Mouse (Mus musculus) heart, postnatal 25 days (tissue): Measurements from ENCODE around the gene Dio2. TPM values are rescaled to one million over a fixed set of nuclear protein-coding genes. Genes with fewer than 3 reads are reported as not detected.

Experiments
- DNase-seq: peaks from one replicate; pipeline ENCODE4 v3.0.0; 2022; ENCODE audit warnings: low spot score
- intact Hi-C: fragments of 180-260 bp; cut with DNase I; formaldehyde crosslinking; loops from one replicate; pipeline ENCODE4 v1.15.1; 2025
- total RNA-seq, 2 experiments: library from RNA; stranded (reverse); gene quantifications; 2 replicates each; pipeline ENCODE4 v1.2.3; 2021

The Dio2 gene
- total RNA-seq: 1 to 10 TPM in 1 of 2 experiments, under 1 TPM in 1; 0.87 to 1.2 TPM

DNA sequence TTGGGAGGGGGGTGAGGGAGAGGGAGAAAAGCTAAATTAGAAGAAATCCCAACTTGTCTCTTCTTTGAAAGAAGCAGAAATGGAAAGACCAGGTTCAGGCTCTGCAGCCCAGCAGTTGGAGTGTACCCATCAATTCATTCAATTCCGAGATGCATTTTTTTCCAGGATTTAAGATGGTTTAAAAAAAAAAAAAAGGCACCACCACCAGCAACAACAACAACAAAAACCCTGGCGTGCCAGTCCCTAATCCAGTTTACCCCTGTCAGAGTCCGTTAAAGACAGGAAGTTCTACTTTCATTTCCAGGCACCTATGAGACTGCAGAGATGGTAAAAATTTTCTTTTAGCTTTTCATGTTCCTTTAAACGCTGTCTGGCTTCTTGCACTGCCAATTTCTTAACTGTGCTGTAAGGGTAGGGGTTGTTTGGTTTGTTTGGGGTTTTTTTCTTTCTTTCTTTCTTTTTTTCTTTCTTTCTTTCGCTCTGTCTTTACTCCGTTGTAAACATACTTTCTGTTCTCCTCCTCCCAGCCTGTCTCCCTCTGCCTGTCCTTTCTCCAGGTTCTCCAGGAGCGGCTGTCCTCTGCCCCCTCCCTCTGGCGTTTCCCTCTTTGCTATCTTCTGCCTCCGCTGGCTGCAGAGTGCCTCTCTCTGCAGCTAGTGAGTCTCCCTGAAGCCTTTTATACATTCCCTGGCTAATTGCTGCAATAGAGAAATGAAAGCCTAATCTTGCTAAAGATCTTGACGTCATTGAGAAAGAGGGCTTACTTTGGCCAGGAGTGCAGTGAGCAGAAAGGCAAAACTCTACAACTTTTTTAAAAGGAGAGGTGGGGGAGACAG lies at the start of gene Dio2:
TSS of gene Dio2 (minus strand) at position 51 of the 836 bp plus-strand sequence.
- no peak for DNase-seq
- intact Hi-C loops: no loop called here

DNA sequence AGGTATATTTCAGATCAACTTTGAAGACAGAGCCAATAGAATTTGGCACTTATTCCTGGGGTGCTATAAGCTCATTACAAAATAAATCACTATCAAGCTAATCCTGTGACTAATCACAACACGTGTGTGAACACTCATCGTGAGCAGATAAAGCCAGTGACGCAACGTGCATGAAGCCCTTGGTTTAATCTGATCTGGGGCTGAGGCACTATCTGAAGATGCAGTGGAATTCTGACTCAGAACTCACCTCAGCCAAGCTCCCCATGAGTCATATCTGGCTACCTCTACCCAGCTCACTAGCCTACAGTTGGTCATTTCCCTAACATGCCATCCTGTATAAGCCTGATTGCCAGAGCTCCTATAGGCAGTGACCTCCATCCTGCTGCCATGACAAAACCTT lies 43.2 kb upstream of the Dio2 start:
- no peak for DNase-seq
- intact Hi-C loops: no loop called here

DNA sequence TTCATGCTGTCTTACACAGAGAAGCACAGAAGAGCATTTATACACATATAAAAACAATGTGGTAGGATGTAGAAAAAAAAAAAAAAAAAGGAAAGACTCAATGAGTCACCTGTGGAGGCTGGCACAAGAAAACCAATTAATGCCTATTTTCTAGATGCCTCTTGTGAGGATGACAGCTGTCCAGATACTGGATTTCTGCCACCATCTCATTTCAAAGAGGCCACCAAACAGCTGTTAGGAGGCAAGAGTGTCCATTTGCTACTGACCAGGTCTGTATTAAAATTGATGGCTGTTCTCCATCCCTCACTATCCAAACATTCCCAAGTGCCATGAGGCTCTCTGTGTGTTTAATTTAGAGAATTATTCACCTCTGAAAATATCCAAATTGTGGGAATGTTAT lies 6.5 kb upstream of the Dio2 start:
- intact Hi-C loops: loop anchor here (5.0 to 10.0 kb wide), 2 partner anchors 158 to 180 kb away; no protein-coding TSS in a partner anchor

DNA sequence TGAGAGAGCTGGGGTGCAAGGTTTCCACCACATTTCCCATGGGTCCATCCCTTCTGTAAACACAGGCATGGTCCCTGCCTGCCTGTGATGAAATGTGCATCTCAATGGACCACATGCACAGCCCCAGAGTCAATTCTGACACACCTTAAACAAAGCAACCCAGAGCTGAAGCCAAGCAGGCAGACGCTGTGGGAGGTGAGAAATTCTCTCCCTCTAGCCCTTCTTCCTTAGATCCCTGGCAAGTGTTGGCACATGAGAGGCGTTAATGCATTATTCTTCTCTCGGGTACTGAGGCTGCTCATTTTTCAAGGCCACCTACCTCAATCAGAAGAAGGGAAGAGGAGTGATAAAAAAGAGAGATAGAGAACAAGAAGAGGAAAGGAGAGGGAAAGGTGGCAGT lies 5.4 kb upstream of the Dio2 start:
- intact Hi-C loops: loop anchor here (5.0 to 10.0 kb wide), 2 partner anchors 159 to 179 kb away; no protein-coding TSS in a partner anchor

More for the DNA sequence above, 6.5 kb upstream of the Dio2 start:
- DNase-seq: no peak

DNA sequence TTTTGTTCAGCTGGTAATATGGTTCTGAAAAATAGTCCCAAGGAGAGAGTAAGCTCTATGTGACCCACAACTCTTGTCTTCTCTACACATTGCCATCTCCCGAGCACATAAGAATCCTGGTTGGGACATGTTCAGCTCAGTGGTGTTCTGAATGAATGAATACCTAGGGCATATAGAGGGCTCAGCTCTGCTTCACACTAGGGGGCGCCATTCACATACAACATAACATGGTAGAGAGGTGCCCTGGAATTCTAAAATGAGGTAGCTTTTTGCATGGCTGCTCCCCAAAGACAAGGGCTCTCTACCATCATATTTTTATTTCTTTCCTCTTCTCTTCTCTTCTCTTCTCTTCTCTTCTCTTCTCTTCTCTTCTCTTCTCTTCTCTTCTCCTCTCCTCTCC lies 2.2 kb upstream of the Dio2 start:
- intact Hi-C loops: loop anchor here (1.0 to 10.0 kb wide), 4 partner anchors 162 to 574 kb away; no protein-coding TSS in a partner anchor
- peak; percentile 6 for DNase-seq

More for the DNA sequence above, 5.4 kb upstream of the Dio2 start:
- no peak for DNase-seq

DNA sequence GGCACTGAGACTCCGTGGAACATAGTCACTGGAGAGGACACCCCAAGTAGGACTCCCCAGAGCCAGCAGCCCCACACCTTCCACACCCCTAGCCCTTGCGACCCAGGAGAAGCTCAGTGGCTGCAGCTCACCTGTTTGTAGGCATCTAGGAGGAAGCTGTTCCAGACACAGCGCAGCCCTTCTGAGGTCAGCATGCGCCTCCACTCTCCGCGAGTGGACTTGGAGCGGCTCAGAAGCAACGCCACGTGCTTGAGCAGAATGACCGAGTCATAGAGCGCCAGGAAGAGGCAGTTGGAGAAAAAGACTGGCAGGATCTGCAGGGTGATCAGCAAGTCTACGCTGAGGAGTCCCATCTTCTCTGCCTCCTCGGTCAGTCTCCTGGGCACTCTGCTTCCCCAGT lies 306 bp downstream of the Dio2 start:
- intact Hi-C loops: no loop called here
- peak; percentile 1 for DNase-seq

DNA sequence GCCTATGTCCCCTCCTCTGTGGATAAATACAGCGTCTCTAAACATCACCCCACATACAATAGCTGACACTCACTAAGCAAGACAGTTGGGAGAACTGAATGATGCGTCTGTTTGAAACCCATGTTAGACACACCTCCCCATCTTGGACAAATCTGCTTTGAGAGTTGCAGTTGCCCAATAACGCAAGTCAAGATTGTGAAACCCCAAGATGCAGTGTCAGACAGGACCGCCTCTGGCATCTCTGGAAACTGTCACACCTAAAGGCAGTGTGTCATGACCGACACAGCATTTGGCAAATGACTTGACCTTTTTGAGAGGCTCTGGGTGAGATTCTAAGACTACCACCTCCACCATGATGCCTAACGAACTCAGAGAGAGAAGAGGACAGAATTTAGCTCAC lies 2.8 kb downstream of the Dio2 start:
- intact Hi-C loops: no loop called here
- DNase-seq: no peak

DNA sequence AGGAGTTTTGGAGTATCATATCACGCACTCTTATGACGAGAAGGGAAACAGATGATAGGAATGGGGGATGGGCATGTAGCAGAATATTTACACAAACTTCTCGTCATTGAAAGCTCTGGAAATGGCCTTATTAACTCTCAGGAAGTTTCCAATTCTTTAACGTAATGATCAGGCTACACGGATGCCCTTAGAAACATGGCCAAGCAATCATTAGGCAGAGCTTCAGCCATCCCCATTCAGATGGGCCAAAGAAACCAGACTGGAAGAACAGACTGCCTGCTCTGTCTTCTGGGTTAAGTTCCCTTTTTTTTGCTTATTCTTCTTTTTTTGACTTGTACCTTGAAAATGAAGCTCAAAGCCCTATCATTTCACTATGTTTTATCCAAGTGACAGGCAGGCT lies 3.7 kb downstream of the Dio2 start:
- intact Hi-C loops: no loop called here
- DNase-seq: no peak

DNA sequence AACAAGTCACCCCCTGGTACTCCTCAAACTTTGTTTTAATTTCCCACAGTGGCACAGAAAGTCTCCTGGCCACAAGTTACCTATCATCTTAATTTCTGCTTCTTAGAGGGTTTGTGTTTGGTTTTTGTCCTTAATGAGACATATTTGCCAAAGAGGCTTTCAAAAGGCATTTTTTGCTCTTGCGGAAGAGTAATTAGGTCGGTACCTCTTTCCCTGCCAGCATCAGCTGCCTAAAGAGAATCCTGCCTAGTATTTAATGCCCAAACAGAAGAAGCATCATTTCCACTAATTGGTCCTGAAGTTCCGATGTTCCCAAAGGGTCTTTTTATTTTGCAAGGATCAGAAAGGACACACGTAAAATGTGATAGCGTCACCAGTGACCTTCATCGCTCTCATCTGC lies 4.5 kb downstream of the Dio2 start:
- intact Hi-C loops: no loop called here
- DNase-seq: no peak

DNA sequence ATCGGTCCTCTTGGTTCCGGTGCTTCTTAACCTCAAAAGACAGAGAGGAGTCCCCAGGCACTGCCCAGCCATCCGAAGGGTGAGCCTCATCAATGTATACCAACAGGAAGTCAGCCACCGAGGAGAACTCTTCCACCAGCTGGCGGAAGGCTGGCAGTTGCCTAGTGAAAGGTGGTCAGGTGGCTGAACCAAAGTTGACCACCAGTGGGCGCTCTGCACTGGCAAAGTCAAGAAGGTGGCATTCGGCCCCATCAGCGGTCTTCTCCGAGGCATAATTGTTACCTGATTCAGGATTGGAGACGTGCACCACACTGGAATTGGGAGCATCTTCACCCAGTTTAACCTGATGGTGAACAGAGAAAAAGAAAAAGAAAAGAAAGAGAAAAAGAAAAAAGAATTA lies 8.6 kb downstream of the Dio2 start:
- intact Hi-C loops: loop anchor here (1.0 kb wide), 1 partner anchor 585 kb away; no protein-coding TSS in a partner anchor
- DNase-seq: no peak

DNA sequence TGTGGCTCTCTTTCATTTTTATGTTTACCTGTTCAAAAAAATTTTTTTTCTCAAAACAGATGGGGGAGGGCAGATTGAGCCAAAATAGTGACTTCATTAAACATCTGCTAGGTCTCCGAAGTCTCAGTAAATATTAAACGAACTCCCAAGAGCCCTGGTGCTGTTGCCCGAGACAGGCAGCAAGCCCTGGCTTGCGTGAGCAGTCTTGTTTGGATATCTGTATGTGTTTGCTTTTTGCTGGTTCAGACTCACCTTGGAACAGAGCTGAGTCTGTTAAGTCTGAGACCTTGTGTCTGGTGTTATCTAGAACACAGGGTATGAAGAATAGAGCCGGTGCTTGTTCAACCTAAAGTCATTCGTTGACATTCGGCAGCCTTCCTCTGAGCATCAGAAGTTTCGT lies 13.1 kb downstream of the Dio2 start:
- intact Hi-C loops: no loop called here
- no peak for DNase-seq

DNA sequence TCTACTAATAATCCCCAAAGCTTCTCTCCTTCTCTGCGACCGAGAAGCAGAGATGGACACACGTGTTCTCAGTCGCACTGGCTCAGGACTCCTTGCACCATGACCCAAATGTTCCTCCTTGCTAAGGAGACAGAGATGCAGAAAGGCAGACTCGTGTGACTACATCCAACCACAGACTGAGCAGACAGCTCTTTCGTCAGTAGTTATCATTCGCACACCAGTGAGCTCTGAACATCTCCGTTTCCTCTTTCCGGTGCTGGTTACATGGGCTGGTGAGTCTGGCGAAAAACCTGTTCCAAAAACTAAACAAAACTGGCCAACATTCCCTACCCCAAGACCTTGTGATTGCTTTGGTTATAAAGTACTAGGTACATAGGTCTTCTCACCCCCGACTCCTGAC lies 13.6 kb downstream of the Dio2 start:
- intact Hi-C loops: no loop called here
- DNase-seq: no peak

DNA sequence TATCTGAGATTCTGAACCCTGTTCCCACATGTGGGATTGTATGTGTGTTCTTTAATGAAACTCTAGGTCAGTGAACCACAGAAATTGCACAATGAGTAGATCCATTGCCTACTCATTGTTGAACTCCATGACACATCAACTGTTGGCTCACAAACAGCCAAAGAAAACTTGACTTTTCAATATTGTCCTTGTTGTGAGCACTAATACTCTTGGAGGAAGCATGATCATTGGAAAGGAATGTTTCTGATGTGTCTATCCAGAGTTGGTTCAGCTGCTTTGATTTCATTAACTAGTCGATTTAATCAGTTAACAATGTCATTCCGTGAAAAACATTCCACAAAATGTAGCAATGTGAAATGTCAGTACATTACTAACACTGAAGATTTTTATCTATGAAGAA lies 44.1 kb downstream of the Dio2 start:
- no peak for DNase-seq
- intact Hi-C loops: no loop called here
